Mouse (Mus musculus) retina, postnatal 1 day (tissue): ENCODE data around the gene Akap13.

ENCODE experiments used
- DNase-seq: peaks from one replicate; pipeline ENCODE4 v3.0.0-alpha.2; 2012

Gene Akap13

GRCm38 (mm10) chr7:75641415-75642177 is 186.3 kb downstream of the Akap13 start:
- DNase-seq: no peak

- peak; percentile 58 for DNase-seq
These were observed 186.9 kb downstream of the Akap13 start for GRCm38 (mm10) chr7:75642178-75642777.

GRCm38 (mm10) chr7:75642846-75643563 is 187.7 kb downstream of the Akap13 start:
- no peak for DNase-seq

- DNase-seq: no peak
These were observed 188.7 kb downstream of the Akap13 start for GRCm38 (mm10) chr7:75643986-75644385.

GRCm38 (mm10) chr7:75644585-75644984 is 189.3 kb downstream of the Akap13 start:
- no peak for DNase-seq

GRCm38 (mm10) chr7:75645156-75645933 is 190.0 kb downstream of the Akap13 start:
- DNase-seq: no peak

GRCm38 (mm10) chr7:75648051-75648450 is 192.7 kb downstream of the Akap13 start:
- no peak for DNase-seq

- no peak for DNase-seq
These were observed 193.6 kb downstream of the Akap13 start for GRCm38 (mm10) chr7:75648961-75649360.

- DNase-seq: no peak
These were observed 194.6 kb downstream of the Akap13 start for GRCm38 (mm10) chr7:75649966-75650365.

GRCm38 (mm10) chr7:75653684-75654317 is 198.5 kb downstream of the Akap13 start:
- no peak for DNase-seq

- no peak for DNase-seq
These were observed 200.1 kb downstream of the Akap13 start for GRCm38 (mm10) chr7:75655180-75656074.

GRCm38 (mm10) chr7:75656297-75656852 is 201.0 kb downstream of the Akap13 start:
- DNase-seq: no peak

GRCm38 (mm10) chr7:75656896-75657295 is 201.6 kb downstream of the Akap13 start:
- no peak for DNase-seq

- DNase-seq: no peak
These were observed 209.1 kb downstream of the Akap13 start for GRCm38 (mm10) chr7:75664455-75664854.

- no peak for DNase-seq
These were observed 211.6 kb downstream of the Akap13 start for GRCm38 (mm10) chr7:75666982-75667381.

- no peak for DNase-seq
These were observed 212.2 kb downstream of the Akap13 start for GRCm38 (mm10) chr7:75667531-75667930.

- DNase-seq: no peak
These were observed 213.1 kb downstream of the Akap13 start for GRCm38 (mm10) chr7:75668396-75668795.

- DNase-seq: no peak
These were observed 214.1 kb downstream of the Akap13 start for GRCm38 (mm10) chr7:75669416-75669815.

- DNase-seq: no peak
These were observed 224.3 kb downstream of the Akap13 start for GRCm38 (mm10) chr7:75679631-75680030.

GRCm38 (mm10) chr7:75682901-75683300 is 227.6 kb downstream of the Akap13 start:
- DNase-seq: no peak

- DNase-seq: peak; percentile 15
These were observed 228.1 kb downstream of the Akap13 start for GRCm38 (mm10) chr7:75683410-75683809.
